Comparison of ENCODE assay signal across 15 mouse cellular contexts in genomic region chr6:143614431-143614987, GRCm38 (mm10).
DNase-seq lines count a peak whose midpoint lies in the region; ATAC-seq and TF ChIP-seq lines count a peak whose summit lies in the region.
"Had no signal": no experiment of that assay in that cellular context is flagged by ENCODE, and none has a peak within 500 bp of the region (broad histone marks: within the 10 kb centered on the region; RNA-seq: fewer than 3 reads in every experiment).

No protein-coding gene starts in this region.

- WGBS in midbrain, postnatal 0 days: 73% methylated on average over 11 of the region's 11 CpGs
- WGBS in midbrain, embryonic 13.5 days: 80% methylated on average over 11 of the region's 11 CpGs
- WGBS in limb, embryonic 10.5 days: 73% methylated on average over 11 of the region's 11 CpGs

- H3K4me3 ChIP-seq in gastrocnemius, adult 2 months: no peak overlapping the region
- H3K4me3 ChIP-seq in midbrain, postnatal 0 days (ENCODE audit: low read depth, low read length): no peak overlapping the region
- H3K4me3 ChIP-seq in midbrain, embryonic 13.5 days (replicated peaks): no peak overlapping the region
- H3K4me3 ChIP-seq in limb, embryonic 10.5 days: no peak overlapping the region
- H3K4me3 ChIP-seq: intestine, embryonic 15.5 days; limb, embryonic 13.5 days; liver, embryonic 15.5 days; midbrain, embryonic 10.5 days had no signal

- H3K9ac ChIP-seq in midbrain, postnatal 0 days (replicated peaks; ENCODE audit: low read length, poor library complexity, severe bottlenecking): no peak overlapping the region
- H3K9ac ChIP-seq in midbrain, embryonic 13.5 days (replicated peaks): no peak overlapping the region
- H3K9ac ChIP-seq: intestine, embryonic 15.5 days; limb, embryonic 13.5 days; liver, embryonic 15.5 days had no signal

- H3K4me2 ChIP-seq in midbrain, postnatal 0 days (ENCODE audit: low read depth, low read length, poor library complexity, severe bottlenecking): no peak overlapping the region
- H3K4me2 ChIP-seq in midbrain, embryonic 13.5 days (replicated peaks): no peak overlapping the region
- H3K4me2 ChIP-seq: intestine, embryonic 15.5 days; limb, embryonic 13.5 days; liver, embryonic 15.5 days had no signal

- no peaks in the 10 kb centered on the region for H3K9me3 ChIP-seq in midbrain, postnatal 0 days (ENCODE audit: low read length)
- H3K9me3 ChIP-seq in midbrain, embryonic 13.5 days: no peaks in the 10 kb centered on the region
- H3K9me3 ChIP-seq in limb, embryonic 10.5 days (replicated peaks): no peaks in the 10 kb centered on the region
- H3K9me3 ChIP-seq: intestine, embryonic 15.5 days; limb, embryonic 13.5 days; liver, embryonic 15.5 days; midbrain, embryonic 10.5 days had no signal

- peak; percentile 18 for DNase-seq in gastrocnemius, adult 2 months
- DNase-seq in gastrocnemius, postnatal 14 days: no peak
- peak; percentile 10 for DNase-seq in midbrain, postnatal 0 days (ENCODE audit: low spot score)
- peak; percentile 38 for DNase-seq in adrenal gland, adult 2 months
- DNase-seq in limb, embryonic 10.5 days (ENCODE audit: low spot score): no peak
- no peak for DNase-seq in spleen, postnatal 14 days (ENCODE audit: low spot score in 2 of 2)
- DNase-seq in embryo, embryonic 11 days: no peak
- DNase-seq: thymus, postnatal 14 days had no signal

- TF ChIP-seq CTCF in gastrocnemius, adult 2 months (IDR thresholded peaks at IDR 0.05): no peak
- TF ChIP-seq CTCF in midbrain, postnatal 0 days (IDR thresholded peaks at IDR 0.05): no peak

- H3K4me1 ChIP-seq in midbrain, postnatal 0 days (ENCODE audit: insufficient read depth, low read length): no peaks in the 10 kb centered on the region
- H3K4me1 ChIP-seq in midbrain, embryonic 13.5 days (replicated peaks): 0 out of 2 replicates have a peak, but pooled peaks cover 4% of the 10 kb centered on the region
- peaks cover 37% of the 10 kb centered on the region for H3K4me1 ChIP-seq in limb, embryonic 10.5 days
- H3K4me1 ChIP-seq: intestine, embryonic 15.5 days; liver, embryonic 15.5 days; midbrain, embryonic 10.5 days had no signal

- intact Hi-C loops in gastrocnemius, adult 2 months (cut with DNase I): no loop called here
- intact Hi-C loops in gastrocnemius, postnatal 14 days (cut with DNase I; ENCODE audit: low total_unique reads): no loop called here

- no peaks in the 10 kb centered on the region for H3K27me3 ChIP-seq in midbrain, postnatal 0 days (ENCODE audit: insufficient read depth, low read length)
- H3K27me3 ChIP-seq in midbrain, embryonic 13.5 days: no peaks in the 10 kb centered on the region
- H3K27me3 ChIP-seq in limb, embryonic 10.5 days (ENCODE audit: low read depth, poor library complexity, severe bottlenecking): no peaks in the 10 kb centered on the region
- H3K27me3 ChIP-seq: intestine, embryonic 15.5 days; limb, embryonic 13.5 days; liver, embryonic 15.5 days had no signal

- H3K27ac ChIP-seq in gastrocnemius, adult 2 months: no peak overlapping the region
- H3K27ac ChIP-seq in midbrain, postnatal 0 days (ENCODE audit: low read depth, low read length): no peak overlapping the region
- no peak overlapping the region for H3K27ac ChIP-seq in midbrain, embryonic 13.5 days
- peak overlapping the region; percentile 19; the same call in 1 of the 2 replicates for H3K27ac ChIP-seq in limb, embryonic 10.5 days
- H3K27ac ChIP-seq: intestine, embryonic 15.5 days; kidney, postnatal 0 days; limb, embryonic 13.5 days; liver, embryonic 15.5 days; midbrain, embryonic 10.5 days had no signal

- ATAC-seq in midbrain, postnatal 0 days (ENCODE audit: low FRiP score): no peak
- no peak for ATAC-seq in midbrain, embryonic 13.5 days
- ATAC-seq: intestine, embryonic 15.5 days had no signal

- no peaks in the 10 kb centered on the region for H3K36me3 ChIP-seq in midbrain, postnatal 0 days (ENCODE audit: insufficient read depth, low read length)
- no peaks in the 10 kb centered on the region for H3K36me3 ChIP-seq in midbrain, embryonic 13.5 days
- no peaks in the 10 kb centered on the region for H3K36me3 ChIP-seq in limb, embryonic 10.5 days
- H3K36me3 ChIP-seq: G1E; intestine, embryonic 15.5 days; limb, embryonic 13.5 days; liver, embryonic 15.5 days; midbrain, embryonic 10.5 days had no signal

Comparison
In these comparisons a context has a peak if more than half of its experiments do, and no peak if none do; other contexts are left out.
1. DNase-seq: peak in gastrocnemius, adult 2 months (single experiment), midbrain, postnatal 0 days (single experiment) and adrenal gland, adult 2 months (single experiment); none in gastrocnemius, postnatal 14 days (single experiment), limb, embryonic 10.5 days (single experiment), spleen, postnatal 14 days (0 of 2) and embryo, embryonic 11 days (single experiment).